Mouse (Mus musculus) lung, adult 2 months (tissue): Measurements from ENCODE around the gene Cntnap2.

Experiments used
- CTCF ChIP-seq: fragments of 200-500 bp; IDR thresholded peaks from 2 replicates; pipeline ENCODE4 v1.5.1; 2011; ENCODE audit warnings: mild to moderate bottlenecking, low read length, control low read depth; ENCODE audit not compliant: insufficient read depth
- POLR2A ChIP-seq: fragments of 200-500 bp; IDR thresholded peaks from 2 replicates; pipeline ENCODE4 v1.6.1; 2011; ENCODE audit warnings: low read depth, mild to moderate bottlenecking, control low read depth, low read length, borderline replicate concordance; ENCODE audit errors: extremely low read depth

DNA sequence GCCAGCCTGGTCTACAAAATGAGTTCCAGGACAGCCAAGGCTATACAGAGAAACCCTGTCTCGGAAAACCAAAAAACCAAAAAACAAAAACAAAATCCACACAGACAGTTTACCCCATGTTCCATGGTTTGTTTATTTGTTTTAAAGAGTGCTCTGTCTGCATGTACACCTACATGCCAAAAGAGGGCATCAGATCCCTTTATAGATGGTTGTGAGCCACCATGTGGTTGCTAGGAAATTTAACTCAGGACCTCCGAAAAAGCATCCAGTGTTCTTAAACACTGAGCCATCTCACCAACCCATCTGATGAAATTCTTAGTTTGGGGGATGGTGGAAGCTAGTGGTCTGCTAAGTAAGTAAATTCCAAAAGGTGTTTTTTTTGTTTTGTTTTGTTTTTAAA is 2225.6 kb downstream of the Cntnap2 start:
- TF ChIP-seq POLR2A: no peak
- no peak for TF ChIP-seq CTCF
